Mouse (Mus musculus) stomach, postnatal 0 days (tissue): ENCODE measurements around the gene Gm17657.

Source experiments
- CTCF ChIP-seq: IDR thresholded peaks from 2 replicates; pipeline ENCODE4 v1.5.1; 2016; ENCODE audit warnings: antibody characterized with exemption, low read depth, mild to moderate bottlenecking, moderate library complexity
- EP300 ChIP-seq: optimal IDR thresholded peaks from 2 replicates; pipeline ENCODE3; 2016; ENCODE audit warnings: antibody characterized with exemption

DNA sequence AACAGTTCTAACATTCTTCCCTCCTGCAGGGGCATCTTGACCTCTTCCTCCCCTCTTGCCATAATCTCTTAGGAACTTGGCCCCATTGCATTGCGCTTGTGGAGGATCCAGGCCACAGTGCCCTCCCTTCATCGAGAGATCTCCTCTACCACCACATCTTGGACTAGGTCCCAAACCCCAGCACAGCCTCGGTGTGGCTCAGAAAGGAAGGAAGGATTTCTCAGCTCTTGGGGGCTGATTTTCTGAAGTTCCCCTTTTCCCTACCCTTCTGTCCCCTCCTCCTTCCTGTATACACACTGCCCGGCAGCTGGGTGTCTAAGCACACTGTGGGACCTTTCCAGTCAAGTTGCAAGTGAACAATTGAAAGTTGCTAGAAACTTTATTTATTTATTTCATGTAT, 51.4 kb downstream of the Gm17657 start:
- TF ChIP-seq CTCF, result no peak
- TF ChIP-seq EP300, result no peak
